Mouse (Mus musculus) R1 (cell line): ENCODE measurements around the gene Prkg2.

ENCODE experiments used
- DNase-seq: peaks from one replicate; pipeline ENCODE4 v3.0.0-alpha.2; 2018; ENCODE audit warnings: low read depth, low spot score

The Prkg2 gene

GRCm38 (mm10) chr5:99036596-99037441 is at the start of gene Prkg2:
Gene Prkg2, minus strand, starts transcription at chr5:99037351.
- DNase-seq: no peak

GRCm38 (mm10) chr5:99083955-99084354 is 46.8 kb upstream of the Prkg2 start:
- no peak for DNase-seq

- DNase-seq: no peak
These were observed 41.2 kb upstream of the Prkg2 start for GRCm38 (mm10) chr5:99078375-99078774.

- DNase-seq: no peak
These were observed 31.2 kb upstream of the Prkg2 start for GRCm38 (mm10) chr5:99068391-99068790.

GRCm38 (mm10) chr5:99062582-99062981 is 25.4 kb upstream of the Prkg2 start:
- no peak for DNase-seq

GRCm38 (mm10) chr5:99039021-99039420 is 1.9 kb upstream of the Prkg2 start:
- no peak for DNase-seq

GRCm38 (mm10) chr5:99037442-99037811 is 276 bp upstream of the Prkg2 start:
- DNase-seq: peak; percentile 19

- peak; percentile 51 for DNase-seq
These were observed 1.2 kb downstream of the Prkg2 start for GRCm38 (mm10) chr5:99035961-99036360.

- no peak for DNase-seq
These were observed 5.5 kb downstream of the Prkg2 start for GRCm38 (mm10) chr5:99031551-99032149.

GRCm38 (mm10) chr5:99026343-99026742 is 10.8 kb downstream of the Prkg2 start:
- DNase-seq: peak; percentile 41

GRCm38 (mm10) chr5:99019709-99020108 is 17.4 kb downstream of the Prkg2 start:
- DNase-seq: no peak

GRCm38 (mm10) chr5:99015140-99015539 is 22.0 kb downstream of the Prkg2 start:
- no peak for DNase-seq

- DNase-seq: no peak
These were observed 26.6 kb downstream of the Prkg2 start for GRCm38 (mm10) chr5:99010448-99011151.

GRCm38 (mm10) chr5:98998104-98998503 is 39.0 kb downstream of the Prkg2 start:
- no peak for DNase-seq

- DNase-seq: no peak
These were observed 41.4 kb downstream of the Prkg2 start for GRCm38 (mm10) chr5:98995767-98996166.

- no peak for DNase-seq
These were observed 45.6 kb downstream of the Prkg2 start for GRCm38 (mm10) chr5:98991600-98991999.

GRCm38 (mm10) chr5:98987634-98988033 is 49.5 kb downstream of the Prkg2 start:
- no peak for DNase-seq

- no peak for DNase-seq
These were observed 50.0 kb downstream of the Prkg2 start for GRCm38 (mm10) chr5:98987116-98987515.

GRCm38 (mm10) chr5:98986459-98986858 is 50.7 kb downstream of the Prkg2 start:
- no peak for DNase-seq

- DNase-seq: peak; percentile 39
These were observed 51.1 kb downstream of the Prkg2 start for GRCm38 (mm10) chr5:98986011-98986410.

- no peak for DNase-seq
These were observed 52.1 kb downstream of the Prkg2 start for GRCm38 (mm10) chr5:98985077-98985476.

- no peak for DNase-seq
These were observed 55.8 kb downstream of the Prkg2 start for GRCm38 (mm10) chr5:98981304-98981703.
